Mouse (Mus musculus) mature B cell (primary cell): ENCODE measurements around the gene Arsb.

Source experiments
- in situ Hi-C: fragments of 300-500 bp; cut with MboI; formaldehyde crosslinking; loops from 2 replicates; pipeline ENCODE4 v1.14.3; 2019

Arsb gene

DNA sequence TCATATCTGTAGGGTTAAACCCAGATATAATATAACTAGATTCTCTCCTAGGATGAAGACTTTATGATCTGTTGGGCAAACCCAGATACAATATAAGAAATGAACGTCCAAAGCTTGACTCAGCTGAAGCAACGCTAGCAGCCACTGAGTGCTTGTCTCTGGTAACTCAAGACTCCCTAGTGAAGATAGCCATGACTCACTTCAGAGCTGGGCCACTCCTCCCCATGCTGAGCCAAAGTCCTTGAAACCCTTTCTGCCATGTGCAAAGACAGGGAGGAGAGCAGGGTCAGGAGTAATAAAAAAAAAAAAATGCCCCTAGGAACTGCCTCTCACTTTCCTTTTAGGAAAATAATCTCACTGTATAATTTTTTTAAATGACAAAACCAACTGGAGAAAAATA, 68.7 kb downstream of the Arsb start:
- in situ Hi-C loops, result no loop called here

DNA sequence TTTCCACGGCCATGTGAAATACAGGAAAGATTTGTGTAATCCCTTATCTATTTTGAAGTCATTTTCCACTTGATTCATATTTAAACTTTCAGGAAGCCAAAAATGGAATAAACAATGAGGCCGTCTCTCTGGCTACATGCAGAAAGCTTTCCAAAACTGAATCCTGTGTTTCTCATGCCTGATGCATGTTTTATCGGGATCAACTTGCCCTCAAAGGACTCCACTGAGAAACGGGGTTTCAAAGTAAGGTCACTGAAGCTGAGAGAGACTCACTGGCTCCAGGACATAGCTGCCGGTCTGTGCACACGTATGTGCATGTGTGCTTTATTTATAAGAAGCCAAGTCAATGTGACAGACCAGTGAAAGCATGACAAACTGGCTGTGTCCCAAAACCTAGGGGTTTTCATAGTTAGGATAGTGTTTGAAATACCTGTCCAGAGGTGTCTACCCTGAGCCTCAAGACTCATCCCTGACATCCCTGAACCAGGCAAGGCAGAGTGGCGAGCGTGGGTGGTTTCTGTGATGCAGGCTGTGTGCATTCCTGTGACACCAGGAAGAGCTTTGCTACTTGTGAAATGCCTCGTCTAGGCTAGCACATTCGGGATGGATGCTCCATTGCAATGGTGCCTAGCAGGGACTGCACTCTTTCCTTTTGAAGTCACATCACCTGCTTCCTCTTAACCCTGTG, 75.5 kb downstream of the Arsb start:
- in situ Hi-C loops, result no loop called here

DNA sequence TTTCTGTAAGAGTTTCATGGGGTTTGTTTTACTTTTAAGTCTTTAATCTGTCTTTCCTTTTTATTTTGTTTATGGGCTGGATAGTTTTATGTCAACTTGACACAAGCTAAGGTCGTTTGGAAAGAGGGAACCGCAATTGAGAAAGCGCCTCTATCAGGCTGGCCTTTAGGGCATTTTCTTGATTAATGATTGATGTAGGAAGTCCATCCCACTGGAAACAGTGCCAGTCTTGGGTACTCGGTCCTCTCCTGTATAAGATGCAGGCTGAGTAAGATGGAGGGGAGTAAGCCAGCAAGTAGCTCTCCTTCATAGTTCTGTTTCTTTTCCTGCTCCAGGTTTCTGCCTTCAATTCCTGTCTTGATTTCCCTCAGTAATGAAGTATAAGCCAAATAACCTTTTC, 76.2 kb downstream of the Arsb start:
- in situ Hi-C loops, result no loop called here

DNA sequence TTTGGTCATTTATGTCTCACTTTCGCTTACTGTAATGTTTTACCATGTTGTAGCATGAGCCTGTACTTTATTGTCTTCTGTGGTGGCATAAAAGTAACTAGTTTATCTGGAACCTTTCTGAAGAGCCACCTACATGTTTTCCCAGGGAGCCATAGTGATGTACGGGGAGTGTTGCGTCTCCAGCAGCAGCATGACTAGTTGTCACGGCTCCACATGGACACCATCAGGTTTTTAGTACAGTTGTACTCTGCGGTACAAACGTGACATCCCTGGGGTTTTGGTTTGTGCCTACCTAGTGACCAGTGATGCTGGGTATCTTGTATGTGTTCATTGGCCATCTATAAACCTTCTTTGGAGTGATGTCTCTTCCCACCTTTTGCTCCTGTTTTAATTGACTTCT, 77.2 kb downstream of the Arsb start:
- in situ Hi-C loops, result no loop called here

DNA sequence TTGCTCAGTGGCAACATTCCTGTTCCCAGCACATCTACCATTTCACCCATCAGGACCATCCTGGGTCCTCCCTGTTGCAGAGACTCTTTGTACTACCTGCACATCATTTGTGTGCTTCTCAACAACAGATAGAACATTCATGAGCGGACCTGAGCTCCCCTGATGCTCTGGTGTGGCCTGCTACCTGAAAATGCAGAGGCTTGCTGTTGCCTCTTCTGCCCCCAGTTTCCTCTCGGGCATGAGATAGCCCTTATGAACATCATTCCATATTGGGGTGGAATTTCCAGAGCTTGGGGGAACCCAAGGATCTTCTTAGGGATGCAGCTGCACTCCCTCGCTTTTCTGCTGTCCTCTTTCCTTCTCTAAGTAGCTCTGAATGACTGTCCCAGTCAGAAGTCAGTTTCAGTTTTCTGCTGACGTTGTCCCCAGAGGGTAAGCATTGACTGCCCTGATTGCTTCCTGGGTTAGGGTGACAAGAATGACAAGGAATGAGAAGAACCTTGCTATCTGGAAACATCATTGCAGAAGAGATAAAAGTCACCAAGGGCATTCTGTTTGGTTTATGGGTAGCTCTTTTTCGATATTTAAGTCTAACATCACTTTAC, 78.4 kb downstream of the Arsb start:
- in situ Hi-C loops, result no loop called here

DNA sequence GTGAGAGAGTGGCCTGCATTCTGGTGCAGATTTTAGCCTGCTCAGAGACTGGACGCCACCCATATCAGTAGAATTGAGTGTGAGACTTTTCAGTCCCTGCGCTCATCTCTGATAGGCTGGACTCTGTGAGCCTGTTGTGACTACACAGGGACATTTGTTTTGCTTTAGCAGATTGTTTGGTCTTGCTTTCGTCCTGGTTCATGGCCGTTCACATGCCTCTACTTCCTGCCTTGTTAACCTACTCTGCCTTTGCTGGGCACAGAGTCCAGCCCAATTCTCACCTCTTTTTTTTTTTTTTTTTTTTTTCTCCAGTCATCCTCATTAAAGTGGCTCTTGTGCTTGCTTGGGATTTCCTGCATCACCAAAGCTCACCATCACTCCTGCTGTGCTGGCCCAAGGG, 79.2 kb downstream of the Arsb start:
- in situ Hi-C loops, result no loop called here

DNA sequence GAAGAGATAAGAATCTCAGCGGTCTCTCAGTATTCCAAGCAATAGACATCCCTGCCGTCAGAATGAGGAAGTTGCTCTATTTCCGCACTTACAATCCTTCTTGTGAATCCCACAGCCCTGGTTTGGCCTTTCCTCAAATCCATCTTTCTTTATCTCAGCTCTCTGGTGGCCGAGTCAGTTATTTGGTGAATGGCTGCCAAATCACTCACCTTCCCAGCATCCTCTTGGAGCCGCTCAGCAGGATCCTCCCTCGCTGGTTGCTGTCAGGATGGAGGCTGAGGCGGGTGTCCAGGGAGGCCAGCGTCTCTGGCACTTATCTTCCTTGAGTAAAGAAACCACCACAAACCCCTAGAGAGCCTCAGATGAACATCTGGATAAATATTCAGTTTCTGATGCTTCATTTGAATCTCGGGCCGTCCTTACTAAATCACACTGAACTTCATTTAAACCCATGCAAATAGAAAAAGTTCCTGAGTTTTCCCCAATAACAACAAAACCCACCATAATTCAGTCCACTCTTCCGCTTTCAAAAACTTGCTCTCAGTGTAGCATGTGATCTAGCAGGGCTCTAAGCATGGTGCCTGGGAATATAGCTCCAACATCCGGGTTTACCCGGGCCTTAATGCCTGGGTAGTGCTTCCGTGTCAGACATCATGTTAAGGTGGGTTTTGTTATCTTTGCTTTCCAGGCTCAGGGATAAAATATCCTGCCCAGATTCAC, 81.1 kb downstream of the Arsb start:
- in situ Hi-C loops, result no loop called here

DNA sequence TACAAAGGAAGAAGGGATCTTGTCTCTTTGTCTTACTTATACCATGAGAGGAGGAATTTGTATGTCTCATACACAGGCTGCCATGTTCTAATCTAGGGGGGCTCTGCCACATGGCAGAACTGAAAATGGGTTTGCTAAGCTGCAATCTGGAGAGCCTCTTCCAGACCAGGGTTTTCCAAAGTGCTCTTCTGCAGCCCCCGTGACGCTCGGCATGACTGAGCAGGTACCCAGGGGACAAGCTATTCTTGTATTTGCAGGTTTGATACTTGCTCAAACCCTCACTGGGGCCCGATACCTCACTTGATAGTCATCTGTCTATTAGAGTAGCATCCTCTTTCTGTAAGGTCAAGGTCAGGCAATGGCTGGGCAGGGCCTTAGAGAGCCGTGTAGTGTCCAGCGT, 82.3 kb downstream of the Arsb start:
- in situ Hi-C loops, result no loop called here

DNA sequence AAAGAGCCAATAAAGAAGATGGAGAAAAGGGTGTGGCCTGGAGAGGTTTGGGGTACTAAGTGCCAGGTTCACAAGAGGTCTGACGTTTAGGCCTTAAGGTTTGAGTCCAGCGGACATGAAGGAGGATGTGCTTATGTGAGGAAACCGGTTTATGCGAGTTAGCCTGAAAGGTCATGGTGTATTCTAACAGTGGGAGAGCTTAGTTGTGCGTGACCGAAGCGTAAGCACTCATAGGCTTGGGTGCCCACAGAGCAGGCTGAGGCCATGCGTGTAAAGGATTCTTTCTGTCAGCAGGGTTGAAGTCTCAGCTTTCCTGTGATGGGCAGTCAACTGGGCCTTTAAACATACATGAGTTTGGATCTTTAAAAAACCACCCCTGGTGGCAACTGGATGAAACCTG, 82.9 kb downstream of the Arsb start:
- in situ Hi-C loops, result no loop called here

DNA sequence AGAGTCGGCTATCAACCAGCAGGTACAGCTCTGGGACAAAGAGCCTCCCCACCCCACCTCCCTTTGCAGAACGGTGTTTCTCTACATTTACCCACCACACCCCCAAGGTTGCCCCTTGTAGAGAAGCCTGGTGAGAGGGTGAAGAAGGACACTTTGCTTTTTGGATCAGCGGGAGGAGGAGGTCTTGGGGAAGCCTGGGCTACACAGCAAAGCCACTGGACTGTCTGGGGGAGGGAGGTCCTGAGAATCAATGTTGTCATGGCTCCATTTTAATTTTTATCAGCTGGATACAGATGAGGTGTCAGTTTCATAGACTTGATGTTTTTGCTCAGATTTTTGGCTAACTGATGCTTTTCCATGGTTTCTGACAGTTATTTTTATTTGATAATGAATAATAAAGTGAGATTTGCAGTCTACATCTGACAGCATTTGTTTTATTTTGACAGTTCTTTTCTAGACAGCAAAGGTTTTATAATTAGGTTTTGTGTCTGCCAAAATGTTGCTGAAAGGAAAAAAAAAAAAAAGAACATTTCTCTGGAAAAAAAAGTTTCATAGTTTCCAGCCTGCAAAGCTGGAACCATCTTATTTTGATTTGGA, 83.6 kb downstream of the Arsb start:
- in situ Hi-C loops, result no loop called here

DNA sequence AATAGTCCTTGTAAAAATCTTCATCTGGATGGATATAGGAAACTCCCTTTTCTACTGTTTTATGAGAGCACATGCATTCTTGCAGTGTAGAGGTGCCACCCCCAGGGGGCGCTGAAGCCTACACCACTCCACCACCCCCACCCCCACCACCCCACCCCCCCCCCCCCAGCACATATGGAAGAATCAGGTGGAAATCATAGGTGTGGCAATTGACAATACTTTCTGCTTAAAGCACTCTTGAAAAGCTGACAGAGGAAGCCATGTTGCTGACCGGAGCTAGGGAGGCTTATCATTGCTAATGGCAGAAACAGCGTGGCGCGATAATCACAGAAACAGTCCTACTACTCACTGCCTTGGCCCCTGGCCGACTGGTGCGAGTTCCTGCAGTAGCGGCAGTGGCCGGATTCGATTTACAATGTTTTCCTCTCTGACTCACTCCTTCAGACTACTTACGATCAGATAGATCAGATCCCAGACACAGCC, 84.3 kb downstream of the Arsb start:
- in situ Hi-C loops, result no loop called here

DNA sequence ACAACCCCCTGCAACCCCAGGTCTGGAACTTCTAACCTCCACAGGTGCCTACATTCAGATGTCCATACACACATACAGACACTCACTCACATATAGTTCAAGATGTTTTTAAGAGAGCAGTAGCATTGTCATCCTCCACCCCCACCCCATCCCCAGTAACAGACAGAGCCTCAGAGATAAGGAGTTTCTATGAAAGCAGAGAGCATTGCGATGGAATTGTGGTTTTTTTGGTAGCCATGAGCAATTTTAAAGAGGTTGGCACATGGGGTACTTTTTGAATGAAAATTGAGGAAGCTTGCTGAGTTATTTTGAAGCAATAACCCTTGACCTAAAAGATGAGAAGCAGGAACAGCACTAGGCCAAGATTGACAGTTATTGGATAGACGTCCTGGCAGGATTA, 89.8 kb downstream of the Arsb start:
- in situ Hi-C loops, result no loop called here

DNA sequence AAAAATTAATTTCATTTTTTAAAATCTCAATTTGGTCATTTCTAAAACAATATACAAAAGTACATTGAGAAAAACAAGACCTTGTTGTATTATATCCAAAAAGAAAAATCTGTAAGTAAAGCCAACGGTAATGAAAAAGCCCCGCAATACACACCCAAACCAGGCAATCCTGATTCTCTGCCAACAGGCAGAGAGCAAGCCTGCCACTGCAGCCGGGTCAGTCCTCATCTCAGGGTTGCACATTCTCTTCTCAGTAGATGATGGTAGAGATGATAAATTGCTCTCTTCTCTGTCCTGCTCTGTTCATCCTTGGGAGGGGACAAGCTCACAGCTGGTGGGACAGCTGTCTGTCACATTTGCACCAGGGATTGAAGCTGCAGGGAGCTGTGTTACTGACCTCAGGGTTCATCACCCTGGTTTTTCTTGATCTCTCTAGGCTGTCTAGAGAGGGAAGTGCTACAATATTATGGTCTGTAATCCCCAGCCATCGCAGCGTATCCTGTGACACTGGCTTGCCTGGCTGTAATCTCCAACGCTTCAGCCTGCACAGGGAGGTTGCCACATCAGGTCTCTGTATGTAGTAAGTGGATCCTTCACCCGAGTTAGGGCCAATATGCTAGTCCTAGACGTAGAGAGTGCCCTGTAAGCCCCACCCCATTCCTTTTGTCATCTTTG, 92.8 kb downstream of the Arsb start:
- in situ Hi-C loops, result no loop called here

DNA sequence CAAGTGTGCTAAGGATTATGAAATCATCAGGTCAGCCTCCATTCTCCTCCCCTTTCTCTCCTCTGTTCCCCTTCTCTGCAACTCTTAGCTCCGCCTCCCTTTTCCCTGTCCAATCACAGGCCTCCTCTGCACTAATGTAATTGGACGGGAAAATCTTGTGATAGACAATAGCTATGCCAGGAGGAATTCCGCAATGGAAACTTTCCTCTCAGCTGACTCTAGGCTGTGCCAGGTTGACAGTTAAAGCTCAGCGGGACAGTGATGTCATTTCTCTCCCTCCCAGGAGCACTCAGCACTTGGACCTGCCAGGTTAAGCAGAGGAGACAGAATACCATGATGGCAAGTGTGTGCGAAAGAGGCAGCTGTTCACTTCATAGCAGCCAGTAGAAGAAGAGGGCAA, 95.2 kb downstream of the Arsb start:
- in situ Hi-C loops, result no loop called here

DNA sequence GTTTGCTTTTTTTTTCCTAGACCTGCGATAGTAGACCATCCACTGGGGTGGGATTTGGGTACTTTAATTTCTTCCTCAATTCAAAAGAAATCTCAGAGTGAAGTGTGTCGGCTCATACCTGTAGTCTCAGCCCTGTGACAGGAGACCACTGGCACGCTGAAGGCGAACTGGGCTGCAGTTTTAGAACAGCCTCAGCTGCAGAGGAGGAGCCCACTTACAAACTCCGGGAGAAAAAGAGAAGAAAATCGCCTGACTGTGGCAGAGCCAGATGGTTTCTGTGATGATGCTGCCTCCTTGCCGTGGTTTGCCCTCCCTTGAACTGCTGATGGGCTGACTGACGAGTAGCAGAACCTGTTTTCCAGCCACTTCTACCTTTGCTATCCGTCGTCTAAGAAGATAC, 100.3 kb downstream of the Arsb start:
- in situ Hi-C loops, result no loop called here

DNA sequence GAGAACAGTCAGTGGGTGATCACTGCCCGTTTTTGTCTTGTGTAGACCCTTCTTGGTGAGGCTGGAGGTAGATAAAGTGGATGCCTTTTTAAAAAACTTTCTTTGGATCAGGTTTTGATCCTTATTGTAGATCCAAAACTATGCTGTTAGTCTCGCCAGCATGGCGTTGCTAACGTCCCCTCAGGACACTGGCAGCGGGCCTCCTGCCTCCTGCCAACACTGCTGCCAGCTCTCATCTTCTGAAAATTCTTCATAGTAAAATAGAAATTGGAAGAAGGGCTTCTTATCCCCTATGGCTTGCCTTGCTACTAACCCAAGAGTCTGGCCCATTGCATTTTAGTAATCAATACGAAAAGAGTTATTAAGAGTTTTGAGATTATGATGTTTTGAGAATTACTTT, 101.2 kb downstream of the Arsb start:
- in situ Hi-C loops, result no loop called here

DNA sequence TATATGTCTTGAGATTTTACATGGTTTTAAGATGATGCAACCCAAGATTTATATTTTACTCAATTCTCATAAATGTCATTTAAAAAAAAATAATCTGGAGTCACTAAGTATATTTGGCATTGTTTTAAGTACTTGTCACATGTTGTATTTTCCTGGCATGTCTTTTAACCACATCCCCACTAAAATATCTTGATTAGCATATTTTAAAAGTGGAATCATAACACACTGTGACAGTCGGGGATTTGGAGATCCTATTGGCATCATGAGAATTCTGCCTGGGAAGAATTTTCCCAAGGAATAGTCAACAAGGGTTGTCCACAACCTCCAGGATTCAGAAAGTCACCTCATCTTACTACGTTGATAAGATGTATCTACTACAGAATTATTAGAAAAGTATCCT, 106.5 kb downstream of the Arsb start:
- in situ Hi-C loops, result no loop called here

DNA sequence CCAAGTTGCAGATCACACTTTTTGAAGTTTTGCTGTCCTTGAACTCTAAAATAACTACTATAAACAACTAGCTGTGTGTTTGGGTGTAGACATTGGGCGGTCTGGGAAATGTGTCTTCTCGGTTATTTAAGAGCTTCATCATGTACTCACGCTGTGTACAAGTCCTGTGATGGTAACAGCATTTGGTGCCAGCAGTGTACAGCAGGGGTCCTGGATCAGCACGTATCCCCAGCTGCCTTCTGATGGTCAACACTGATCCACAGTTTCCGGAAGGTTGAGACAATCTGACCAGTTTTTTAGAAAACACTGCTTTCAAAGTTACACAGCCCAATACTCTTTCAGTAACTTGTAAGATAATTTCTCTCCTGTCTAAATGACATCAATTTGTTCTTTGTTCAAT, 108.0 kb downstream of the Arsb start:
- in situ Hi-C loops, result no loop called here

DNA sequence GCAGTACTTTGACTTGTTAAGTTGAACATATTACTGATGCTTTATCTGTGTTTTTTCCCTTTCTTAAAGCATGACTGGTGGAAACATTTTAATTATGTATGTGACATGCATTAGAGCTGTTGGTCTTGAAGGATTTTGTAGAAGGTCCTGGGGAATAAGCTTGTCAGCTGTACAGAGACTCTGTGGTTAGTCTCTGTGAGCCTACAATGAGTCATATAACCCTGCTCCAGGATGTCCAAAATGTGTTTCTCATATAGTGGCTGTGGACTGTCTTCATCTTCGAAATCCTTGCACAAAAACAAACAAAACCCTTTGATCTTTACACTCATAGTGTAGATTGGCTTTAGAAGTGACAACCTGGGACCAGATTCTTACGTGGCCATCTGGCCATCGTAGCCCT, 110.7 kb downstream of the Arsb start:
- in situ Hi-C loops, result no loop called here

DNA sequence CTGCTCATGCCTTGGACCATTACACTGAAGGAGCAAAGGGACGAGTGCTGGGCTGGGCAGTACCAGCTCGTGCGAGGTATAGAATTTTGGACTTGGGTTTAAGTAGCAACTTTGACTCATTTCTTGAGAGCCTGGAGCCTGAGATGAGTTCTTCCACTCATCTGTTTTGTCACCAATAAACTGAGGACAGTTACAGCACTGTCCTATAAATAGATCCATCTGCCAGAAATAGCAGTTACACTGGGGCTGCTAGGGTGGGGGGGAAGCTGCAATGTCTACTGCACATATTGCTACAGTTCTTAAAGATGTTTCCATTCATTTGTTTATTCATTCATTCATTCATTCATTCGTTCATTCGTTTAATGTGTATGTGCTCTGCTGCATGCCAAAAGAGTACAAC, 115.6 kb downstream of the Arsb start:
- in situ Hi-C loops, result no loop called here

DNA sequence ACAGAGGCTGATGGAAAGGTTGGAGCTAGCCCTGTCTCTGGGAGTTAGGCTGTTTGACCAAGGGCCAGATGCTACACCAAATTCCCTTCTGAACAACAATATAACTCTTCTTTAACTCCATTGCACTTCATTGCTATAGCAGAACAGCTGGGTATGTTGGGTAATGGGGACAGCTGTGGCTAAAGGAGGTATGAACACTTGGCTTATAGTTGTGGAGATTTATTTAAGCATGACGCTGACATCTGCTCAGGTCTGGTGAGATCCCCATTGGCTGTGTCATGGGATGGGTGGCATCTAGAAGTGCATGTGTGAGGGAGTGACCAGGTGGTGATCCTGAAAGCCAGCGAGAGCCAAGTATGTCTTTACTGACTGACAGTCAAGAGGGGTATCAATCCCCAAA, 116.8 kb downstream of the Arsb start:
- in situ Hi-C loops, result no loop called here

DNA sequence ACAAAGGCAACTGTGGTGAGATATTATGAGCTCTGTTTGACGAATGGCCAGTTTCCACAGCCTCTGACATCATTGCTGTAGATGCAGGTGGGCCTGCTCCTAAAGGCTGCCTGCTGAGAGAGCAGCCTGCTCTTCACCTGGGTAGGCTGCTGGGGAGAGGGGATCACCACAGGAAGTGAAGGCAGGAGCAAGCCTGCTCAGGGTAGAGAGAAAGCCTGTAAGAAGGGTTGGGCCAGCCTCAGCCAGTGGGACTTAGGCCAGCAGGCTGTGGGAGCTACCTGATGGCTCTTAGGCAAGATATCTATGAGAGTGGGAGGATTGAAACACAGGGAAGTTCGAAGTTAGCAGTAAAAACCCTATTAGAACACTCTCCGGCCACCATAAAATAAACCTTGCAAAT, 117.5 kb downstream of the Arsb start:
- in situ Hi-C loops, result no loop called here
